Mouse (Mus musculus) small intestine, adult 2 months (tissue): ENCODE measurements around the gene Rin3. TPM values are rescaled to one million over a fixed set of nuclear protein-coding genes. Genes with fewer than 3 reads are reported as not detected.

ENCODE experiments used
- H3K27ac ChIP-seq: fragments of 200-500 bp; 2 replicates; pipeline ENCODE4 v1.5.1; 2012; ENCODE audit warnings: low read depth, low read length, control low read depth, inconsistent platforms; ENCODE audit not compliant: insufficient read depth
- H3K27me3 ChIP-seq: fragments of 200-500 bp; 2 replicates; pipeline ENCODE4 v1.6.1; 2012; ENCODE audit warnings: mild to moderate bottlenecking, moderate library complexity, low read length, inconsistent platforms; ENCODE audit not compliant: control insufficient read depth, insufficient read depth
- H3K36me3 ChIP-seq: fragments of 200-500 bp; 2 replicates; pipeline ENCODE4 v1.6.1; 2012; ENCODE audit warnings: mild to moderate bottlenecking, low read length, control low read depth, inconsistent platforms; ENCODE audit not compliant: control insufficient read depth, insufficient read depth
- H3K4me1 ChIP-seq: fragments of 200-500 bp; 2 replicates; pipeline ENCODE4 v1.6.1; 2012; ENCODE audit warnings: low read length, inconsistent platforms, mixed read lengths; ENCODE audit not compliant: control insufficient read depth, insufficient read depth, insufficient read length
- H3K4me3 ChIP-seq: fragments of 200-500 bp; 2 replicates; pipeline ENCODE4 v1.5.1; 2012; ENCODE audit warnings: low read depth, mild to moderate bottlenecking, control low read depth, inconsistent platforms, low read length, moderate library complexity
- CTCF ChIP-seq: fragments of 200-500 bp; IDR thresholded peaks from 2 replicates; pipeline ENCODE4 v1.5.1; 2012; ENCODE audit warnings: low read depth, mild to moderate bottlenecking, control low read depth, inconsistent platforms, low read length, moderate library complexity, mixed read lengths; ENCODE audit not compliant: insufficient replicate concordance, insufficient read length; ENCODE audit errors: extremely low read depth
- POLR2A ChIP-seq: fragments of 200-500 bp; IDR thresholded peaks from 2 replicates; pipeline ENCODE4 v1.6.1; 2012; ENCODE audit warnings: low read depth, mild to moderate bottlenecking, control low read depth, inconsistent platforms, low read length, moderate library complexity
- WGBS: fragments of 180-500 bp; shearing (Covaris S2); methylation state at CpG from one replicate; pipeline ENCODE4 v1.1.7; 2018; 5-methylcytosine and 5-hydroxymethylcytosine counted together
- polyA plus RNA-seq: library from polyadenylated mRNA; depleted of rRNA; stranded (reverse); fragments of >200 nt; gene quantifications from 2 replicates; pipeline ENCODE4 v1.2.3, GENCODE M21; 2012

Rin3 gene
- polyA plus RNA-seq, 1 experiment, result 10.7 TPM

GRCm38 (mm10) chr12:102324156-102324885, 41.5 kb downstream of the Rin3 start:
- Histone ChIP-seq H3K27me3 (no peaks in the 10 kb centered on the region), H3K27ac (no peak overlapping the region), H3K4me1 (peaks cover 15% of the 10 kb centered on the region; the same call in 1 of the 2 replicates), H3K36me3 (peaks cover 1% of the 10 kb centered on the region; the same call in 1 of the 2 replicates), H3K4me3 (no peak overlapping the region)
- TF ChIP-seq CTCF (no peak), POLR2A (no peak)
- 71% methylated on average over 6 of the region's 6 CpGs for WGBS

GRCm38 (mm10) chr12:102324886-102325220, 42.0 kb downstream of the Rin3 start:
- WGBS, result 72% methylated on average over 2 of the region's 2 CpGs
- Histone ChIP-seq H3K4me1 (peaks cover 11% of the 10 kb centered on the region; the same call in 1 of the 2 replicates), H3K4me3 (no peak overlapping the region), H3K27ac (no peak overlapping the region), H3K27me3 (no peaks in the 10 kb centered on the region), H3K36me3 (peaks cover 1% of the 10 kb centered on the region; the same call in 1 of the 2 replicates)
- TF ChIP-seq POLR2A (no peak), CTCF (no peak)

- peaks cover 5% of the 10 kb centered on the region for H3K4me1 ChIP-seq
- TF ChIP-seq POLR2A (no peak), CTCF (no peak)
- 71% methylated on average over 2 of the region's 2 CpGs for WGBS
- H3K27me3 ChIP-seq, result no peaks in the 10 kb centered on the region
- peaks cover 1% of the 10 kb centered on the region; the same call in 1 of the 2 replicates for H3K36me3 ChIP-seq
- no peak overlapping the region for H3K27ac ChIP-seq
- no peak overlapping the region for H3K4me3 ChIP-seq
Observed at GRCm38 (mm10) chr12:102326753-102327340, 44.0 kb downstream of the Rin3 start.

- Histone ChIP-seq H3K27me3 (no peaks in the 10 kb centered on the region), H3K27ac (no peak overlapping the region), H3K36me3 (peaks cover 1% of the 10 kb centered on the region; the same call in 1 of the 2 replicates), H3K4me3 (no peak overlapping the region), H3K4me1 (peaks cover 5% of the 10 kb centered on the region)
- TF ChIP-seq CTCF (no peak), POLR2A (no peak)
- WGBS, result 14% methylated on average over 4 of the region's 4 CpGs
Observed at GRCm38 (mm10) chr12:102327525-102327924, 44.7 kb downstream of the Rin3 start.

- peaks cover 1% of the 10 kb centered on the region; the same call in 1 of the 2 replicates for H3K36me3 ChIP-seq
- no peak overlapping the region for H3K27ac ChIP-seq
Observed at GRCm38 (mm10) chr12:102328090-102328489, 45.2 kb downstream of the Rin3 start.

GRCm38 (mm10) chr12:102330188-102330587, 47.3 kb downstream of the Rin3 start:
- H3K4me3 ChIP-seq, result no peak overlapping the region
- no peaks in the 10 kb centered on the region for H3K27me3 ChIP-seq
- WGBS, result 90% methylated on average over 4 of the region's 4 CpGs
- peaks cover 1% of the 10 kb centered on the region; the same call in 1 of the 2 replicates for H3K36me3 ChIP-seq
- no peak overlapping the region for H3K27ac ChIP-seq
- H3K4me1 ChIP-seq, result peaks cover 5% of the 10 kb centered on the region
- TF ChIP-seq POLR2A (no peak), CTCF (no peak)

More at GRCm38 (mm10) chr12:102328090-102328489, 45.2 kb downstream of the Rin3 start:
- no peaks in the 10 kb centered on the region for H3K27me3 ChIP-seq
- WGBS, result 82% methylated on average over 4 of the region's 4 CpGs
- no peak overlapping the region for H3K4me3 ChIP-seq
- H3K4me1 ChIP-seq, result peaks cover 5% of the 10 kb centered on the region
- TF ChIP-seq POLR2A, result no peak
- TF ChIP-seq CTCF, result no peak

- no peak overlapping the region for H3K27ac ChIP-seq
- H3K4me1 ChIP-seq, result peaks cover 5% of the 10 kb centered on the region
- no peak overlapping the region for H3K4me3 ChIP-seq
- no peak for TF ChIP-seq POLR2A
- no peak for TF ChIP-seq CTCF
- H3K27me3 ChIP-seq, result no peaks in the 10 kb centered on the region
- peaks cover 1% of the 10 kb centered on the region; the same call in 1 of the 2 replicates for H3K36me3 ChIP-seq
Observed at GRCm38 (mm10) chr12:102330731-102331130, 47.9 kb downstream of the Rin3 start.
